Mouse (Mus musculus) embryonic stem cell, embryonic (primary cell): ENCODE measurements around the gene Mrps7.

Source experiments
- CTCF ChIA-PET, 4 experiments: fragments of 300-600 bp in 2 of 4; fragments of 350-600 bp in 2 of 4; sonication (Branson Sonifier 250); formaldehyde crosslinking; loops; one replicate each; lab custom pipeline; 2022; ENCODE audit warnings: inconsistent platforms in 2 of 4; lab: Charles Lee
- POLR2A ChIA-PET, 4 experiments: fragments of 300-600 bp in 2 of 4; fragments of 350-600 bp in 2 of 4; sonication (Branson Sonifier 250); formaldehyde crosslinking; loops; one replicate each; lab custom pipeline; 2022; ENCODE audit warnings: antibody characterized with exemption in 4 of 4, inconsistent platforms in 1 of 4; lab: Charles Lee

Gene Mrps7

DNA sequence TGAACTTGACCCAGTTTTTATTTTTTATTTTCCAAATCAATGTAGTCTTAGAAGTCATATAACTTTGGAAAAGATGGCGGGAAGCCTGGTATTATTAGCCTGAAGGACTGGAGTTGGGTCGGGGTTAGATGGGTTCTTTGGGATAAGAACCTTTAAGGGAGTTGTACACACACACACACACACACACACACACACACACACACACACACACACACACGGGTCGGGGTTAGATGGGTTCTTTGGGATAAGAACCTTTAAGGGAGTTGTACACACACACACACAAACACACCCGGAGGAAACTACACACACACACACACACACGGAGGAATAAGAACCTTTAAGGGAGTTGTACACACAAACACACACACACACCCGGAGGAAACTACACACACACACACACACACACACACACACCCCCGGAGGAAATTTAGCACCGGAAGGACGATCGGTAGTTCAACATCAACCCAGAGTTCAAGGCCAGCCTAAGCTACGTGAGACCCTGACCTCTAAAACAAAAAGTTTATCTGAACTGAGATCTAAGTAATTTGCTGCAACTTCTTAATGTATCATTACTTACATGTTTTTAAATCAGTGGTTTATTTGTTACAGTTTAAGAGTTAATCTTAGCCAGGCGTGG, 24.9 kb downstream of the Mrps7 start:
- ChIA-PET CTCF (interaction anchor here (0.5 to 8.7 kb wide), 23 partner anchors 9 to 396 kb away, joined by 3 to 93 read pairs (median 4); partner anchors contain the start of genes Mif4gd (in 3 of the 4), Caskin2 (in 1 of the 4), Gga3 (in 1 of the 4) and Grb2 (in 1 of the 4)), POLR2A (interaction anchor here (0.5 to 14.9 kb wide), 62 partner anchors 8 to 760 kb away, joined by 3 to 307 read pairs (median 4); partner anchors contain the start of genes Jpt1 (in 3 of the 4), Mif4gd (in 3 of the 4), Grb2 (in 2 of the 4) and Sumo2 (in 2 of the 4))

DNA sequence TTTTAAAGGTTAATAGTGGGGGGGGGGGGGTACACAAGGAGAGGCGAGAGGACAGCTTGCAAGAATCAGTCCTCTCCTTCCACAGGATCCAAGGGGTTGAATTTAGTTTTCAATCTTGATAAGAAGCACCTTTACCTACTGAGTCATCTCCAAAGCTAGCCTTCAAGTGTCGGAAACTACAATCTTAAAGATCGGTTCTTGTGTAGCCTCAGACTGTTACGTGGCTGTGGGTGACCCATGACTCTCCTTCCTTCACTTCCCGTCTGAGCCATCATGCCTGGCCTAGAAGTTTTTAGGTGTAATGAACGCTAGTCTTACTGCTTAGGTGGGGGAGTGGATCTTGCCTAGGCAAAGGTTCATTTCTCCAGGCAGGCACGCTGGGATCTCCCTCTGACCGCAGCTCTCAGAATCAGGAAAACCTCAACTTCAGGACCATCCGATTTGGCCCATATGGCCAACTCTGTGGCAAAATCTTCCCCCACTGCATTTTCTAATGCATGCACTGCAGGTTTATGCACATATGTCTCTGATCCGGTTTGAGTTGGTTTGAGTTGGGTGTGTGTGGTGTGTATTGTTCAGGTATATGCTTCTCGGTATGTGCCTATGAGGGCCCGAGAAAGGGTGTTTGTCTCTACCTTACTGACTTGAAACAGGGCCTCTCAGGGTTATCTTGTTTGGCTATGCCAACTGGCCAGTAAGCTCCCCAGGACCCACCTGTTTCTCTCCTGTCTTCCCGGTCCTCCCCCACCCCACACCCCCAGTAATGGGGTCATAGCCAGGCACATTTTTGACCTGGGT, 26.2 kb downstream of the Mrps7 start:
- CTCF ChIA-PET: interaction anchor here in 3 of 4 experiments (0.5 to 8.7 kb wide), 13 partner anchors 10 to 513 kb away, joined by 3 to 93 read pairs (median 6); partner anchors contain the start of genes Grb2 (in 1 of the 3) and Mif4gd (in 1 of the 3)
- POLR2A ChIA-PET: interaction anchor here (0.6 to 14.9 kb wide), 18 partner anchors 9 to 395 kb away, joined by 3 to 307 read pairs (median 4); partner anchors contain the start of gene Mif4gd (in 3 of the 4)

DNA sequence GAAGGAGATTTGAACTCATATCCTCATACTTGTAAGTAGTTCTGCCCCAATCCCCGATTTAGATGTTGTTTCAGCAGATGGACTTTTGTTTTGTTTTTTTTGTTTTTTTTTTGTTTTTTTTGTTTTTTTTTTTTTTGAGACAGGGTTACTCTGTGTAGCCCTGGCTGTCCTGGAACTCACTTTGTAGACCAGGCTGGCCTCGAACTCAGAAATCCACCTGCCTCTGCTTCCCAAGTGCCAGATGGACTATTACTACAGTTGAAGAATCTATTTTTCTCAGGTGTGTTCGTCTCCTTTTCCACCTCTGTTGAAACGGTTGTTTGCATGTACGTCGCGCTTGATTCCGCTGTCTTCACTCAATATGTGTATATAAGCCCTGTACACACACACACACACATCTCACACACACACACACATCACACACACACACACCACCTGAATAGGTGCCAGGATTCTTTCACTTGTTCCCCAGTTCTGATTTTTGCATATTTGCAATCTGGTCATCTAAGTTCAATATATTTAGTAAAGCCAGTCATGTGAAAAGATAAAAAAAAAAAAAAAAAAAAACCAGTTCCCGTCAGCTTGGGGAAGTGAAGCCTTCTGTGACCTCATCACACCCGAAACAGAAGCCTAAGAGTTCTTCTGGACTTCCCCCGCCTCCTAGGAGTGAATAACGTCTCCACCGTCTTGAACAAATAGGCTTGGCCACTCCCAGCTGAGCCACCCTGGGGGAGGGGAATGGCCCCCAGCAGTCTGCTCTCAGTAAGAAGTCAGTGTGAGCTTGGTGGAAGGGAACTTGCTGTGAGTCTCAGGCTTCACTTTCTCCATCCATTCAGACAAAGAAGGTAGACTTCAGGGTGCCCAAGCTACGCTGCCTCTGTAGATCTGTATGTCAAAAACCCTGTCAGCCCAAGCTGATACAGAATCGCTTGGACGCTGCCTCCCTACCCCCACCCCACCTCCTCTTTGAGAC, 27.1 kb downstream of the Mrps7 start:
- ChIA-PET CTCF (interaction anchor here (0.5 to 8.7 kb wide), 85 partner anchors 8 to 1420 kb away, joined by 3 to 93 read pairs (median 5); partner anchors contain the start of genes Caskin2 (in 3 of the 4), Grb2 (in 3 of the 4), Mif4gd (in 3 of the 4) and Tsen54 (in 2 of the 4)), POLR2A (interaction anchor here (0.6 to 14.9 kb wide), 65 partner anchors 8 to 1093 kb away, joined by 3 to 307 read pairs (median 5); partner anchors contain the start of genes Grb2 (in 3 of the 4), Mif4gd (in 3 of the 4), Jpt1 (in 2 of the 4) and Caskin2 (in 1 of the 4))

DNA sequence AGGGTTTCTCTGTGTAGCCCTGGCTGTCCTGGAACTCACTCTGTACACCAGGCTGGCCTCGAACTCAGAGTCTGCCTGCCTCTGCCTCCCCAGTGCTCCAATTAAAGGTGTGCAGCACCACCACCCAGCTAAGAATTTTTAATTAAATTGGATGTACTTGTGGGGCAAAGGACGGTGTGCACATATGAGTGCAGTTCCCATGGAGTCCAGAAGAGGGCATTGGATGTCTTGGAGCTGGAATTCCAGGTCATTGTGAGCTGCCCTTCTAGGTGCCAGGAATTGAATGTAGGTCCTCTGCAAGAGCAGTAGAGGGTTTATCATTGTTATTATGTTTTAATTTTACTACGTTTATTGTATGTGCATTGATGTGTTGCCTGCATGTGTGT, 27.8 kb downstream of the Mrps7 start:
- ChIA-PET POLR2A (interaction anchor here (0.5 to 14.9 kb wide), 68 partner anchors 10 to 1093 kb away, joined by 3 to 307 read pairs (median 4); partner anchors contain the start of genes Grb2 (in 3 of the 4), Mif4gd (in 3 of the 4), Jpt1 (in 2 of the 4) and Caskin2 (in 1 of the 4)), CTCF (interaction anchor here (0.6 to 8.7 kb wide), 90 partner anchors 8 to 1419 kb away, joined by 3 to 93 read pairs (median 5); partner anchors contain the start of genes Caskin2 (in 3 of the 4), Grb2 (in 3 of the 4), Mif4gd (in 3 of the 4) and Tsen54 (in 2 of the 4))

DNA sequence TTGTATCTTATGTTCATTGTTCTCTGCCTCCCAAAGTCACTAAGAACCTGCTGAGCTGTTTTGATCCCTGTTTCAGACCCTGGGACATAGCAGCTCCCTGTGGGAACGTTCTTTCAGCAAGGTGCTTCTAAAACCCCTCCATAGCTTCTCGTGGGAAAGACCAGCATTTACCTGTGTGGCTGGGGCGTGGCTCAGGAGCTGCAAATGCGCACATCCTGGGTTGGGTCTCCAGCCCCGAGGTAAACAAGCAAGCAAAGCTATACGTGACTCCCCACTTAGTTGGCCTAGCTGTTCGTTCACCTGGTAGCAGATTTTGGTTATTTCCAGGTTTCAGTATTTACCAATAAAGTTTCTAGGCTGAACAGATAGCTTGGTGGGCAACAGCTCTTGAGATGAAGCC, 28.5 kb downstream of the Mrps7 start:
- POLR2A ChIA-PET: interaction anchor here (0.5 to 14.9 kb wide), 53 partner anchors 9 to 1688 kb away, joined by 3 to 307 read pairs (median 5); partner anchors contain the start of genes Grb2 (in 4 of the 4), Mif4gd (in 3 of the 4), Jpt1 (in 2 of the 4) and Caskin2 (in 1 of the 4)
- CTCF ChIA-PET: interaction anchor here (0.6 to 8.7 kb wide), 64 partner anchors 9 to 1697 kb away, joined by 3 to 93 read pairs (median 6); partner anchors contain the start of genes Caskin2 (in 3 of the 4), Grb2 (in 3 of the 4), Mif4gd (in 3 of the 4) and Tsen54 (in 2 of the 4)

DNA sequence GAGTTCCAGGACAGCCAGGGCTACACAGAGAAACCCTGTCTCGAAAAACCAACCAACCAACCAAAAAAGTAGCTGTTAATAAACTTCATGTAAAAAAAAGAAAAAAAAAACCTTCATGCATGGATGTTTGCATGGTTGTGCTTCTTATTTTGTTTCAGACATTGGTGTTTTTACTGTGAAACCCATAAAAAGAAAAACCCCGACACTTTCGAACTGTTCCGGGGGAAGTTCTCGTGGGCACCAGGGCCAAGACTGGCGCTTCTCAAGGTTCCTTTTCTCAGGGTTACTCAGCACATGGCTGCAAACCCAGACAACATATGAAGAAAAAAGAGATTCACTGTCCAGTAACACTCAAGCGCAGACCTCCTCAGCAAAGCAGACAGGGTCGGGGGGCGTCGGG, 29.1 kb downstream of the Mrps7 start:
- CTCF ChIA-PET: interaction anchor here (0.6 to 8.7 kb wide), 18 partner anchors 10 to 1696 kb away, joined by 3 to 93 read pairs (median 15); partner anchors contain the start of genes Mif4gd (in 2 of the 4), Caskin2 (in 1 of the 4), Grb2 (in 1 of the 4) and Tsen54 (in 1 of the 4)
- POLR2A ChIA-PET: interaction anchor here (0.6 to 14.9 kb wide), 21 partner anchors 9 to 470 kb away, joined by 3 to 307 read pairs (median 12); partner anchors contain the start of genes Grb2 (in 2 of the 4), Mif4gd (in 2 of the 4), Jpt1 (in 1 of the 4) and Slc9a3r1 (in 1 of the 4)

DNA sequence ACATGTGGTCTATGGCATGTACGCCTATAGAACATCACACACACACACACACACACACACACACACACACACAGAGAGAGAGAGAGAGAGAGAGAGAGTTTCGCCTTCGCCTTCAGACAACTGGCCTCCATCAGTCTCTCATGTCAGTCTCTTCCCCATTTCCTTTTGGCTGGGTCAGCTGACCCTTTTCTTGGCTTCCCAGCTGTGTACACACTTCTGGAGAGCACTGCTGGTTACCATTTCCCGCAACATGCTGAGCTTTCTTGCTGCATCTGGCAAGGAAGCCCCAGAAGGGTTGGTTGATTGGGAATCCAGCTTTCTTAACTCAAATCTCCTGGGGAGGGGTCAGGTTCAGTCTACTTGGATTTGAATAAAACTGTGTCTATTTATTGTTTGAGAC, 30.4 kb downstream of the Mrps7 start:
- POLR2A ChIA-PET: interaction anchor here in 2 of 4 experiments (0.7 to 14.9 kb wide), 11 partner anchors 7 to 571 kb away, joined by 3 to 307 read pairs (median 5); partner anchors contain the start of genes Mif4gd (in 2 of the 2), Grb2 (in 1 of the 2) and Jpt1 (in 1 of the 2)
- CTCF ChIA-PET: interaction anchor here in 2 of 4 experiments (0.7 to 8.7 kb wide), 4 partner anchors 9 to 471 kb away, joined by 3 to 93 read pairs (median 5); partner anchors contain the start of genes Grb2 (in 1 of the 2) and Slc9a3r1 (in 1 of the 2)

DNA sequence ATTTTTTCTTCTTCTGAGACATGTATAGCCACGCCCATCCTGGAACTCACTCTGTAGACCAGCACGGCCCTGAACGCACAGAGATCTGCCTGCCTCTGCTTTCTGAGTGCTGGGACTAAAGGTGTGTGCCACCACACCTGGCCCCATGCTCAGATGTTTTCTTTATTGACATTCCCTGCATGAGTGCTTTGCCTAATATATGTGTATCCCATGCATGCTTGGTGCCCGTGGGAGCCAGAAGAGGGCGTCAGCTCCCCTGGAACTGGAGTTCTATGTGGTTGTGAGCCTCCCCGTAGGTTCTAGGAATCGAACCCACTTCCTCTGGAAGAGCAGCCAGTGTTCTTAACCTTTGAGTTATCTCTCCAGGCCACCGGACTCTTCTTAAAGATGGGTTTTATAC, 31.3 kb downstream of the Mrps7 start:
- POLR2A ChIA-PET: interaction anchor here in 3 of 4 experiments (0.9 to 8.6 kb wide), 10 partner anchors 7 to 121 kb away, joined by 3 to 95 read pairs (median 4); partner anchors contain the start of genes Grb2 (in 1 of the 3), Jpt1 (in 1 of the 3) and Mif4gd (in 1 of the 3)
- CTCF ChIA-PET: interaction anchor here in 3 of 4 experiments (0.6 to 8.7 kb wide), 8 partner anchors 8 to 297 kb away, joined by 3 to 93 read pairs (median 5); partner anchors contain the start of genes Grb2 (in 1 of the 3) and Mif4gd (in 1 of the 3)

DNA sequence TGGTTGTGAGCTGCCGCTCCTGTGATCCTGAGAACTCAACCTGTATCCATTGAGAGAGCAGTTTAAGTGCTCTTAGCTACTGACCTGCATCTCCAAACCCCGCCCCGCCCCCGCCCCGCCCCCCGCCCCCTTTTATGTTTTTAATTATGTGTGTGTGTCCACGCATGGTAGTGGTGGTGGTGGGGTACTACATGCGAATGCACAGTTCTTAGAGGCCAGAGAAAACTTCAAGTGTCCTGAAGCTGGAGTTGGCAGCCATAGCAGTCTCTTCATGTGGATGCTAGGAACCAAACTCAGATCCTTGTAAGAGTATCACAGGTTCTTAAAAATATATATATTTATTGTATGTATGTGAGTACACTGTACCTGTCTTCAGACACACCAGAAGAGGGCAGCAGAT, 31.8 kb downstream of the Mrps7 start:
- CTCF ChIA-PET: interaction anchor here in 3 of 4 experiments (0.6 to 8.7 kb wide), 10 partner anchors 8 to 902 kb away, joined by 3 to 93 read pairs (median 4); partner anchors contain the start of gene Mif4gd (in 1 of the 3)
- POLR2A ChIA-PET: interaction anchor here in 3 of 4 experiments (0.9 to 5.3 kb wide), 6 partner anchors 14 to 73 kb away, joined by 3 to 30 read pairs (median 4); partner anchors contain the start of genes Grb2 (in 1 of the 3) and Mif4gd (in 1 of the 3)

DNA sequence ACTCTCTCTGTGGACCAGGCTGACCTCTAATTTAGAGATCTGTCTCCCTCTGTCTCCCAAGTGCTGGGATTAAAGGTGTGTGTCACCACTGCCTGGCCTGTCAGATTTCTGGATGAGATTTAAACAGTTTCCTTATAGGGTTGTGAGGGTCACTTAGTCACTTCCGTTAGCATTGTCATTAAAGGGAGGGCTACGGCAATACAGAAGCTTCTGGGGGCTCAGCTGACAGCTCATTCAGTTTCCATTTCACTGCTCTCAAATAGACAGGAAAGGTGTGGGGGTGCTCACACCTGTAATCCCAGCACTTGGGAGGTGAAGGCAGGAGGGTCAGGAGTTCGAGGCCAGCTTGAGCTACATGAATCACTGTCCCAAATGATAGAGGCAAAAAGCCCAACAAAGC, 33.2 kb downstream of the Mrps7 start:
- ChIA-PET CTCF (interaction anchor here in 3 of 4 experiments (0.6 to 1.6 kb wide), 5 partner anchors 9 to 222 kb away, joined by 3 to 17 read pairs (median 4); partner anchors contain the start of gene Slc25a19 (in 3 of the 3)), POLR2A (interaction anchor here (0.5 to 9.4 kb wide), 11 partner anchors 8 to 339 kb away, joined by 3 to 90 read pairs (median 5); partner anchors contain the start of genes Slc25a19 (in 3 of the 4), Grb2 (in 1 of the 4) and Mif4gd (in 1 of the 4))

DNA sequence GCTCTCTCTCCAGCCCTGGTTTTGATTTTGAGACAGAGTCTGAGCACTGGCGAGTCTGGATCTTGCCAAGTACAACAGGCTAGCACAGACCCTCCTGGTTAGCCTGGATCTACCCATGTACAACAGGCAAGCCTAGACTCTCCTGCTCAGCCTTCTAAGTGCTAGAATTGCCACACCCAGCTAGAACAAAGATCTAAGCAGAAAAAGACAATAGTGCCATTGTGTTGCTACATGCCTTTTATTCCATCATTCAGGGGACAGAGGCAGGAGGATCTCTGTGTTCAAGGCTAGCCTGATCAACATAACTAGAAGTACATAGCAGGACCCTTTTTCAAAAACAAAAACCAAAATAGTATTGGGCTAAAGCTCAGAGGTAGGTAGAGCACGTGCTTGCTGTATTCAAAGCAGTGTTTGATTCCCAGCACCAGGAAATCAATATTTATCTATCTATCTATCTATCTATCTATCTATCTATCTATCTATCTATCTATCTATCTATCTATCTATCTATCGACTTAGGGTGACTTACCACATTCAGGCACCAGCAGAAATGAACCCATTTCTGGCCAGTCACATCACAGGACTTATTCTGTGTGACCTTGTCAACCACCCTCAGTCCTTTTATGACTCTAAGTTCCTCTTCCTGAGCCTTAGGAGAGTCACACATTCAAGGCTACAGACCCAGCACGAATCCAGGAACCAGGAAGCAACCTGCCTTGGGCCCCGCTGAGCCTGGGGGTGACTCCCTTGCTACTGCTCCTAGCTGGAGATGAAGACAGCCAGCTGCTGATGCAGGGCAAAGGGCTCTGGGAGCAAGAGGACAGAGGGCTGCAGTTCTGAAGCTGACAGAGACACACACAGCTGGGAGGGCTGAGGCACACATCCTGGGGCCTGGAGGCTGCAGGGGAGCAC, 35.0 kb downstream of the Mrps7 start:
- ChIA-PET CTCF (interaction anchor here (0.5 to 9.0 kb wide), 13 partner anchors 7 to 384 kb away, joined by 3 to 93 read pairs (median 3); partner anchors contain the start of genes Mif4gd (in 3 of the 4) and Slc25a19 (in 2 of the 4)), POLR2A (interaction anchor here (0.5 to 9.4 kb wide), 46 partner anchors 8 to 470 kb away, joined by 3 to 95 read pairs (median 3); partner anchors contain the start of genes Slc25a19 (in 4 of the 4), Grb2 (in 2 of the 4), Mif4gd (in 2 of the 4) and Caskin2 (in 1 of the 4))

DNA sequence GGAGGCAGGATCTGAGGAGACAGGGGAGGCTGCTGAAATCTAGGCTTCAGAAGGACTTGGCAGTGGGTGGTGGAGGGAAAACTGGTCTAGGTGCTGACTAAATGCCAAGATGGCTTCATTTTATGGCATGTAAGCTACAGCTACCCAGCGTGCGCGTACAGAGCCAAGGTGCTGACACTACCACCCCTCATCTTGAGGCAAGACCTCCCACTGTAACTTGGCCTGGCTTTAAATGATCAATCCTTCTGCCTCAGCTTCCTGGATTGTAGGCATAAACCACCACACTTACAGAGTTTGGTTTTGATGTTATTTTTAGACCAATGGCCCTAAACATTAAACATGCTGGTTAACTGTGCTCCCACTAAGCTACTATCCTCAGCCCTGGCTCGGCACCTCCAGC, 35.8 kb downstream of the Mrps7 start:
- CTCF ChIA-PET: interaction anchor here (0.5 to 9.0 kb wide), 11 partner anchors 8 to 430 kb away, joined by 3 to 93 read pairs (median 4); partner anchors contain the start of genes Mif4gd (in 2 of the 4) and Slc25a19 (in 1 of the 4)
- POLR2A ChIA-PET: interaction anchor here in 3 of 4 experiments (0.6 to 9.4 kb wide), 26 partner anchors 7 to 564 kb away, joined by 3 to 95 read pairs (median 6); partner anchors contain the start of genes Mif4gd (in 2 of the 3), Slc25a19 (in 2 of the 3), Caskin2 (in 1 of the 3) and Grb2 (in 1 of the 3)

DNA sequence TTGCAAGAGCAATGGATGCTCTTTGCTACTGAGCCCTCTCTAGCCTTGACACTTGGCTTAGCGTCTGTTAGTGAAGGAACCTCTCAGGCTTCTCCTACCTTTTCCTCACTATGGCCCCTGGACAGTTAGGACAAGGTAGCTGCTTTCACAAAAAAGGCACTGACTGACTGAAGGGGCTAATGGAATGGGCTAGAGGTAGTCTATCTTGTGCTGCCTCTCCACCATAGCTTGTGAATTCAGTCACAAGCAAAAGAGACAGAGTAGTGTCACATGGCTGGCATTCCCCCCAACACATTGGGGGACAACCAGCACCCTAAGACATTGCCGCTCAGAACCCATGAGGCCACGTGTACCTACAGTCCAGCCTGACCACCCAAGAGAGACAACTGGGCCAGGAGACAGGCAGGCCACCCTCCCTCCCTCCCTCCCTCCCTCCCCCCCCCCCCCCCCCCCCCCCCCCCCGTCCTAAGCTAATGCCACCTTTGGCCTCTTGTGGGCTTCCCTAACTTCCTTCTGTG, 36.6 kb downstream of the Mrps7 start:
- POLR2A ChIA-PET: interaction anchor here in 3 of 4 experiments (0.5 to 9.4 kb wide), 28 partner anchors 8 to 565 kb away, joined by 3 to 95 read pairs (median 4); partner anchors contain the start of genes Grb2 (in 2 of the 3), Slc25a19 (in 2 of the 3), Fdxr (in 1 of the 3) and Mif4gd (in 1 of the 3)
- CTCF ChIA-PET: interaction anchor here (0.5 to 9.0 kb wide), 8 partner anchors 9 to 82 kb away, joined by 3 to 93 read pairs (median 4); partner anchors contain the start of genes Mif4gd (in 1 of the 4) and Slc25a19 (in 1 of the 4)
